In genomic region chr3:84582913-84583276, GRCm38 (mm10) we compare ENCODE assay signal across 8 mouse cellular contexts. TPM values are rescaled to one million over a fixed set of nuclear protein-coding genes. Genes with fewer than 3 reads are reported as not detected.
DNase-seq lines count a peak whose midpoint lies in the region; ATAC-seq and TF ChIP-seq lines count a peak whose summit lies in the region.

No protein-coding gene starts in this region.

- H3K4me2 ChIP-seq in embryonic facial prominence, embryonic 13.5 days = peak overlapping the region; percentile 86
- H3K4me2 ChIP-seq in intestine, embryonic 14.5 days (ENCODE audit: low read length) = peak overlapping the region; percentile 66
- H3K4me2 ChIP-seq in myocyte (ENCODE audit: low read depth) = peak overlapping the region; percentile 81

- no peak; the same call in 1 of the 2 replicates for ATAC-seq in embryonic facial prominence, embryonic 13.5 days (ENCODE audit: insufficient number of reproducible peaks, insufficient read depth, low FRiP score, low TSS enrichment, low read depth)
- ATAC-seq in intestine, embryonic 14.5 days (replicated peaks; ENCODE audit: low FRiP score, low TSS enrichment, low read depth) = no peak
- no peak for ATAC-seq in cerebellum, adult (ENCODE audit: insufficient number of reproducible peaks, low FRiP score, low TSS enrichment)

- H3K27ac ChIP-seq in liver, adult 2 months (replicated peaks; ENCODE audit: insufficient read depth, low read depth, low read length) = peak overlapping the region; percentile 6; the same call in 1 of the 2 replicates
- peak overlapping the region; percentile 91 for H3K27ac ChIP-seq in embryonic facial prominence, embryonic 13.5 days
- peak overlapping the region; percentile 93 for H3K27ac ChIP-seq in intestine, embryonic 14.5 days (ENCODE audit: low read depth)

- H3ac ChIP-seq in myocyte (ENCODE audit: control insufficient read depth, insufficient read length) = peak overlapping the region; percentile 11

- peak overlapping the region; percentile 64 for H3K9ac ChIP-seq in liver, adult 2 months (ENCODE audit: low read depth, low read length)
- peak overlapping the region; percentile 88 for H3K9ac ChIP-seq in embryonic facial prominence, embryonic 13.5 days
- peak overlapping the region; percentile 77 for H3K9ac ChIP-seq in intestine, embryonic 14.5 days (ENCODE audit: low read length)

- peaks cover 7% of the 10 kb centered on the region; the same call in 1 of the 2 replicates for H3K79me2 ChIP-seq in liver, adult 2 months (ENCODE audit: control insufficient read depth, insufficient read depth, low read length)
- H3K79me2 ChIP-seq in myocyte (ENCODE audit: control insufficient read depth, insufficient read depth) = peaks cover 41% of the 10 kb centered on the region

- no peaks in the 10 kb centered on the region for H3K27me3 ChIP-seq in liver, adult 2 months (ENCODE audit: control insufficient read depth, insufficient read depth, low read length)
- H3K27me3 ChIP-seq in embryonic facial prominence, embryonic 13.5 days = no peaks in the 10 kb centered on the region
- no peaks in the 10 kb centered on the region for H3K27me3 ChIP-seq in intestine, embryonic 14.5 days (replicated peaks; ENCODE audit: control insufficient read depth, insufficient read depth, low read length)
- H3K27me3 ChIP-seq in myocyte (ENCODE audit: control insufficient read depth, insufficient read depth, insufficient read length) = no peaks in the 10 kb centered on the region

- no peak for TF ChIP-seq POLR2A in liver, adult 2 months (IDR thresholded peaks at IDR 0.05; ENCODE audit: extremely low read depth, insufficient read depth, low read length)
- no peak for TF ChIP-seq POLR2A in myocyte (IDR thresholded peaks at IDR 0.05; ENCODE audit: insufficient read length, low read depth)

- peak overlapping the region; percentile 73 for H3K4me3 ChIP-seq in liver, adult 2 months (ENCODE audit: insufficient read depth, low read depth, low read length)
- peak overlapping the region; percentile 92 for H3K4me3 ChIP-seq in embryonic facial prominence, embryonic 13.5 days
- H3K4me3 ChIP-seq in intestine, embryonic 14.5 days (ENCODE audit: low read depth, low read length) = peak overlapping the region; percentile 87
- H3K4me3 ChIP-seq in myocyte = peak overlapping the region; percentile 94

- peaks cover 5% of the 10 kb centered on the region for H3K4me1 ChIP-seq in liver, adult 2 months (ENCODE audit: control insufficient read depth, insufficient read depth, low read length)
- peaks cover 22% of the 10 kb centered on the region for H3K4me1 ChIP-seq in embryonic facial prominence, embryonic 13.5 days
- peaks cover 12% of the 10 kb centered on the region for H3K4me1 ChIP-seq in intestine, embryonic 14.5 days (replicated peaks; ENCODE audit: control insufficient read depth, insufficient read depth, low read length)

- H3K36me3 ChIP-seq in liver, adult 2 months (ENCODE audit: control insufficient read depth, insufficient read depth, low read length) = no peaks in the 10 kb centered on the region
- H3K36me3 ChIP-seq in embryonic facial prominence, embryonic 13.5 days = no peaks in the 10 kb centered on the region
- no peaks in the 10 kb centered on the region for H3K36me3 ChIP-seq in intestine, embryonic 14.5 days (ENCODE audit: control insufficient read depth, insufficient read depth, low read length)
- no peaks in the 10 kb centered on the region for H3K36me3 ChIP-seq in myocyte (ENCODE audit: control insufficient read depth, insufficient read depth)

- H3K9me3 ChIP-seq in embryonic facial prominence, embryonic 13.5 days = no peaks in the 10 kb centered on the region
- no peaks in the 10 kb centered on the region for H3K9me3 ChIP-seq in intestine, embryonic 14.5 days (ENCODE audit: control insufficient read depth, low read length)

- DNase-seq in liver, adult 2 months (ENCODE audit: extremely low read depth, low read depth, low spot score) = no peak
- DNase-seq in liver = no peak
- DNase-seq in intestine, embryonic 14.5 days (ENCODE audit: low spot score) = no peak
- no peak for DNase-seq in ovary, adult 18-20 months (ENCODE audit: low spot score)
- no peak for DNase-seq in ovary, postnatal 14 days (ENCODE audit: low spot score)

- WGBS in liver, adult 2 months = under 1% methylated on average over 27 of the region's 27 CpGs
- 0% methylated on average over 27 of the region's 27 CpGs for WGBS in embryonic facial prominence, embryonic 13.5 days
- WGBS in intestine, embryonic 14.5 days = under 1% methylated on average over 27 of the region's 27 CpGs

- no peak for TF ChIP-seq CTCF in liver, adult 2 months (IDR thresholded peaks at IDR 0.05; ENCODE audit: low read depth, low read length)

TF ChIP-seq in myocyte, 11 proteins besides CTCF, POLR2A, EP300 and RAD21:
- TF ChIP-seq TCF12 (IDR thresholded peaks at IDR 0.05; ENCODE audit: insufficient read depth, poor library complexity, severe bottlenecking) (no peak), MAX (IDR thresholded peaks at IDR 0.05; ENCODE audit: low read depth) (no peak), POLR2AphosphoS2 (IDR thresholded peaks at IDR 0.05; ENCODE audit: insufficient read length, low read depth) (no peak), SRF (IDR thresholded peaks at IDR 0.05; ENCODE audit: control insufficient read depth, insufficient read length, low read depth) (no peak), TCF3 (IDR thresholded peaks at IDR 0.05; ENCODE audit: insufficient read length, low read depth) (no peak), MYOG (IDR thresholded peaks at IDR 0.05; ENCODE audit: control insufficient read depth in 1 of 3, insufficient read depth in 1 of 3, insufficient read length in 2 of 3, low read depth in 2 of 3) (no peak)
TF ChIP-seq in myocyte: peak in this region for 0.

RNA-seq across cellular contexts. Expression of gene Arfip1, which starts 0.5 kb away (rescaled TPM):
- 17.9 and 21.4 TPM in 2 replicates for total RNA-seq in liver, adult 2 months (2014; rRNA removed)
- polyA plus RNA-seq in liver, adult 2 months (2012; rRNA removed) = 4.6 and 4.7 TPM in 2 replicates
- polyA plus RNA-seq in embryonic facial prominence, embryonic 13.5 days (2015; fragmentation: Nextera tagmentation; extraction: Ambion mirVana) = 42.5 and 47.1 TPM in 2 replicates
- polyA plus RNA-seq in intestine, embryonic 14.5 days (2014; fragmentation: Nextera tagmentation; extraction: Ambion mirVana) = 44.7 and 47.9 TPM in 2 replicates
- polyA plus RNA-seq in myocyte (2012; fragmentation: generic; extraction: Trizol) = 28.2 TPM

RNA-seq across cellular contexts. Expression of gene Tigd4, which starts 10.5 kb away (rescaled TPM):
- total RNA-seq in liver, adult 2 months (2014; rRNA removed) = not detected in 2 replicates
- not detected in 2 replicates for polyA plus RNA-seq in liver, adult 2 months (2012; rRNA removed)
- 0.10 and 0.27 TPM in 2 replicates for polyA plus RNA-seq in embryonic facial prominence, embryonic 13.5 days (2015; fragmentation: Nextera tagmentation; extraction: Ambion mirVana)
- polyA plus RNA-seq in intestine, embryonic 14.5 days (2014; fragmentation: Nextera tagmentation; extraction: Ambion mirVana) = not detected in 2 replicates
- polyA plus RNA-seq in myocyte (2012; fragmentation: generic; extraction: Trizol) = 0.01 TPM

Comparison
In these comparisons a context has a peak if more than half of its experiments do, and no peak if none do; other contexts are left out.
1. H3K27ac ChIP-seq: peak in every context shown above with its lines; median percentile 93 in intestine, embryonic 14.5 days; 91 in embryonic facial prominence, embryonic 13.5 days; 6 in liver, adult 2 months.